Mouse (Mus musculus) liver, adult 10 weeks (tissue): ENCODE results near the gene Zcchc14. TPM values are rescaled to one million over a fixed set of nuclear protein-coding genes. Genes with fewer than 3 reads are reported as not detected.

Experiments used
- polyA plus RNA-seq: library from polyadenylated mRNA; stranded (reverse); fragments of 350-450 nt; fragmentation: Illumina TruSeq; extraction: RNeasy Lipid Tissue Mini Kit (QIAGEN cat#74804); gene quantifications from one replicate; pipeline ENCODE4 v1.2.3, GENCODE M21; 2014; ENCODE audit warnings: low read depth, low replicate concordance

Gene Zcchc14
- 9.0 TPM for polyA plus RNA-seq

GRCm38 (mm10) chr8:121652774-121653323 lies at the start of gene Zcchc14:
TSS of gene Zcchc14 (minus strand) at chr8:121652901.

DNA sequence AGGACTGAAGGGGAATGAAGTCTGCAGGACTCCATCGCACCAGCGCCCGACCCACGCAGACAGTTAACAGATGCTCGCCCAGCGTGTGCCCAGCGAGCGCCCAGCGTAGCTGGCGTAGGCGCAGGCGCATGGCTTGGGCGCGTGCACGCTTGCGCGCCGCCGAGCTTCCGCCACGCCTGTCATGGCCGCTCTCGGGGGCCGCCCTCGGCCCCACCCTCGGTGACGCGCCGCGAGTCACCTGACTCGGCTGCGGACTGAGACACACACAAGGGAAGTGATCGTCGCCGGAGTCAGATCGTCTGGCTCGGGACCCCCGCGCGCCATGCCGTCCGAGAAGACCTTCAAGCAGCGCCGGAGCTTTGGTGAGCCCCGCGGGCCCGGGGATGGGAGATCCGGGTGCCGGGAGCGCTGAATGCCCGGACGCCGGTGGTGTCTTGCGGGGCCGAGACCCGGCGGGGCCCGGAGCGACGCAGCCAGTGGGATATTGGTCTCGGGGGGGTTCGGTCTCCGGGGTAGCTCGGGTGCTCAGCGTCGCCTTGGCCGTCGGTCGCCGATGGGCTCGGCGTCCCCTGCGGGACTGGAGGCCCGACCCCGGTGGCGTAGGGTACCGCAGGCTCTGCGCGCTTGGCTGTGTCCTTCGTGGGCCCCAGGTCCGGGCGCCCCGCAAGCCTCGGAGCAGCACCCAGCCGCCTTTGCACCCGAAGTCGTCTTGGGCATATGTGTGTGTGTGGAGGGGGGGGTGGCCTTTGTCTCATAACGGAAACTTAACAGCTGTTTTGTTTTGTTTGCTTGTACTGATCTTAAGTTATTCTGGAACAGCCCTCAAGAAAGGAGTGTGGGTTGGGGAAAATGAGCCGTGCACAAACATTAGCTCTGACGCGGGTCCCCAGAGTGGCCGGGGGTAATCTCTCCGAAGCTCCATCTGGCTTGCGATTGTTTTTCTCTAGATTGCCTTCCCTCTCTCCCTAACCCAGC lies 62.2 kb downstream of the Zcchc14 start, which contains the start of gene Map1lc3b:
Gene Map1lc3b (plus strand): TSS at position 159 of the 975 bp plus-strand sequence.

DNA sequence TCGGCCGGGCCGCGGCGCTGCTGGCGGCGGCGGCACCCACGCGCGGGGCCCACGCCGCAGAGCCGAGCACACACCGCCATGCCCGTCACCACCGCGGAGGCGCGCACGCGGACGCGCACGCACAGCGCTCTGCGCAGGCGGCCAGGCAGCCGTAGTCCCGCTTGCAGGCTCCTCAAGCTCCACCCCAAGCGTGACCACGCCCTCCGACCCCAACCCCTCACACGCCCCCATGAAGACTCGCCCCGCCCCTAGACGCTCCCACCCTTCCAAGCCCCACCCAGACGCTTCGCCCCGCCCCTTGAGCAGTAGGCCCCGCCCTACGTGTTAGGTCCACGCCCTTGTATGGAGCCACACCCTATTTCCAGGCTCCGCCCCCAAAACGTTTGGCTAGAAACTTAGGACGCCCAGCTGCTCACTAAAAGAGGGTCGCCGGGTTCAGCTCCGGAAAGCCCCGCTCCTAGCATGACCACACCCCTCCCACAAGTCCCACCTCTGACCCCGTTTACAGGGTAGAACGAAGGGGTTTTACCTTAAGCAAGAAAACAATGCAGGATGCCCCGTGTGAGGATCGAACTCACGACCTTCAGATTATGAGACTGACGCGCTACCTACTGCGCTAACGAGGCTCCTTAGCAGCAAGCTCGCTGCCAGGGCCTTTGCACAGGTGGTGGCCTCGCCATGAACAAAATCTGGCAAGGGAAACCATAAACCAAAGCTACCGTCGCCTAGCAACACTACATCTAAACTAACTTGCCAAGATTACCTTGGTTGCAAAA lies 73.8 kb downstream of the Zcchc14 start, which contains the start of gene Fbxo31:
Gene Fbxo31 (minus strand): TSS at position 131 of the 776 bp plus-strand sequence.

Other genes starting within 250 kb of the Zcchc14 start
- not detected for gene 1700018B08Rik, start 108.6 kb downstream of the Zcchc14 start, polyA plus RNA-seq
- 2.3 TPM for gene Fbxo31, start 74.1 kb downstream of the Zcchc14 start, polyA plus RNA-seq
- 26.0 TPM for gene Map1lc3b, start 62.5 kb downstream of the Zcchc14 start, polyA plus RNA-seq
- not detected for gene Jph3, start 76.7 kb upstream of the Zcchc14 start, polyA plus RNA-seq
- gene Klhdc4, start 176.7 kb upstream of the Zcchc14 start, polyA plus RNA-seq: 1.9 TPM